Mouse (Mus musculus): ENCODE measurements at regions not wholly inside any gene's neighbourhood (a gene's known extent, or its start where the extent isn't known, plus 50 kb on each side); places are given as distances from the start of the nearest gene placed in this dataset.

DNA sequence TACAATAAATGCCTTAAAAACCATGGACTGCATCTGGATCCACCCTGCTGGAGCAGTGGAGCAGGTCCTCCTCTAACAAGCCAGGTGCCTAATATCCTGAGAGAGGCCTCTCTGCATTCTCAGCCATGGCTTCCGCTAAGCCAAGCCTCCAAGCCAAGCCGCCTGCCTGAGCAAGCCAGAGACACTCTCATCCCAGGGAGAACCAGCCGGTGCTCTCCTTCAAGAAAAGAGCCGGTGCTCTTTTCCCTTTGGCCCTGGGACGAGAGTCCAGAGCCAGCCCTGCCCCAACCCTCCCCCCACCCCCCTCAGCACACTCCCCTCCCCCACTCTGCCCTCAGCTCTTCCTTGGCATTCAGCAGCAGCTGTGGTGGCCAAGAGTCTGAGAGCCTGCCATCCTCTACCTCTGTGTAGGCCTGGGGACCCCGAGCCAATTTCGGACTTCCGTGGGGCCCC, 56.3 kb upstream of the Cep85l start:
- TF ChIP-seq CTCF (IDR thresholded peaks at IDR 0.05): no peak
- in situ Hi-C loops (cut with MboI; ENCODE audit: low pct_unique_long_range_greater_than_20kb): no loop called here
- no peaks in the 10 kb centered on the region for H3K27me3 ChIP-seq
- ChIA-PET POLR2A (no interaction called here), CTCF (interaction anchor here (1.0 kb wide), 2 partner anchors 10 to 39 kb away, joined by 3 read pairs; no protein-coding TSS in a partner anchor)
- no peak for ATAC-seq
- DNase-seq (ENCODE audit: low read depth, low spot score): no peak

DNA sequence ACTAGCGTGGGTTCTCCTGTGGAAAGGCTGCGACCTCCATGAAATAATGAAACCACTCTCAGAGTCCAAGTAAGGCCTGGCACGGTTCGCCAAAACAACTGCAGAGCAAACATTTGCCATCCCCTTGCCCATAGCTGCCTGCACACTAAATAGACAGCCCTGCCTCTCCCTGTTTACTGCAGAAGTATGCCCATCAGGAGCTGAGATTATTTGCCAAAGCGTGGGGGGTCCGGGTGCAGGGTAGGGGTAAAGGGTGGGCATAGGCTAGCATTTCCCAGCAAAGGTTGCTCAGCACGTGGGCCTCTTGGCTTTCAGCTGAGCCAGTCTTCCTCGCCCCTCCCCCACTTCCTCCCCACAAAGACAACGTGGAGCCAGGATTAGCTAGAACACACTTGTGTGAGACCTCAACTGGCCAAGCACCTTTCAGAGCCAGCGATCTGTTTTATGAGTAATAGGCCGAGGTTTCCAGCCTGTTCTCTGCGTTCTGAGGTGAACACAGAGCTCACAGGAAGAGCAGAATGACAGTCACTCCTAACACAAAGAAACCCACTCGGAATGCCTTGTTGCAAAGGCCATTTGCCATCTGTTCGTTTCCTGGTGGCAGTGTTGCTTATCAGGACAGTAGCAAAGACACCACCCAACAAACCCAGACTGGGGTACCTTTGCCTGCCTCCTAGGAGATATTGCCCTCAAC, 55.6 kb upstream of the Cep85l start:
- no peak for TF ChIP-seq CTCF (IDR thresholded peaks at IDR 0.05)
- in situ Hi-C loops (cut with MboI; ENCODE audit: low pct_unique_long_range_greater_than_20kb): no loop called here
- ChIA-PET CTCF (interaction anchor here (1.0 kb wide), 1 partner anchor 11 kb away, joined by 3 read pairs; no protein-coding TSS in a partner anchor), POLR2A (no interaction called here)
- no peak for DNase-seq (ENCODE audit: low read depth, low spot score)
- no peaks in the 10 kb centered on the region for H3K27me3 ChIP-seq
- peak; percentile 31 for ATAC-seq

DNA sequence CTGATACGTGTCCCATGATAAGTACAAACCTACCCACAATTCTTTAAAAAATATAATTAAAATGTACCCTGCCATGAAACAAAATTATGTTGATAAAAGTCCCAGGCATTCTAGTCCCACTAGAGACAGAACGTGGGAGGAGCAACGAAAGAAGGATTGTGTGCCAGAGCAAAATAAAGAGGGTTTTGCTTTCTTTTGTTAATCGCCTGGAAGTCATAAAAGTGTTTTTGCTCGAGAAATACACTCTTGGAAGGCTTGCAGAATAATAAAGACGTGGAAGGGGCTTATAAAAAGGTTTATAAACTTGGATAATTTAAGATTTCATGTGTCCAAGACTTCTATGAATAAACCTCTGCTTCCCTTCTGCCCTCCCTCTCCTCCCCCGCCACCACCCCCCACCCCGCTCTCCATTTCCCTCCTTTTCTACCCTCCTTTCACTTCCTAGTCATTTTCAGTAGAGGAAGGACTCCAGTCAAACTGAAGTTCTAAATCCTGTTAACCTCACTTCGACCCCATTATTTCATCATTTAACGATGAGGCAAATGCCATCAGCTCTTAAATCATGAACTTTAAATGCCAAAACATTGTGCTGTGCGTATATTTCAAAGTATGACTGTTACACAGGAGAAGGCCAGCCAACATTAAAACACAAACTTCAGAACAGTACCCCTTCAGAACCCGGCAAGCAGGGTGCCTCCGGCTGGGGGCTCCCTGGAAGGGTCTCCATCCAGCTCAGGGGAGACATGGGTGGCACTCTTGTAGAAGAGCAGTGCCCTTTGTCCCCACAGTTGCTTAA, 54.8 kb upstream of the Cep85l start:
- no peak for DNase-seq (ENCODE audit: low read depth, low spot score)
- ATAC-seq: no peak
- no peak for TF ChIP-seq CTCF (IDR thresholded peaks at IDR 0.05)
- in situ Hi-C loops (cut with MboI; ENCODE audit: low pct_unique_long_range_greater_than_20kb): no loop called here
- no peaks in the 10 kb centered on the region for H3K27me3 ChIP-seq
- POLR2A ChIA-PET: no interaction called here
- CTCF ChIA-PET: no interaction called here

DNA sequence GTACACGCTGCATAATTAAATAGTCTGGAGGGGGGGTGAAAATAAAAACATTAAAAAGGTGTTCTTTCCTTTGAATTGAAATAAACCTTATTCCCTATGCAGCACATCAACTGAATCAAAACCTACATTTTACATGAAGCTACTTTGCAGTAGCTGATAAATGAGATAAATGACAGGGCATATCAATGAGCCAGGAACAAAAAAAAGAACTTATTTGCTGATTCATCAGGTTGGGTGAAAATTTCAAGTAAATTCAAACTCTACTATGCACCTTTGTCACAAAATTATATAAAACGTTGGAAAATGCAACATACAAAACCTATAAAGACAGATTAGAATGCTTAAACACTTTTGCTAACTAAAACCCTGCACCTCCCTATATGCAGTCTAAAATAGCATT, 53.0 kb upstream of the Cep85l start:
- POLR2A ChIA-PET: no interaction called here
- DNase-seq (ENCODE audit: low read depth, low spot score) (no peak), ATAC-seq (no peak)
- in situ Hi-C loops (cut with MboI; ENCODE audit: low pct_unique_long_range_greater_than_20kb): no loop called here
- no peaks in the 10 kb centered on the region for H3K27me3 ChIP-seq
- TF ChIP-seq CTCF (IDR thresholded peaks at IDR 0.05): no peak
- CTCF ChIA-PET: no interaction called here

DNA sequence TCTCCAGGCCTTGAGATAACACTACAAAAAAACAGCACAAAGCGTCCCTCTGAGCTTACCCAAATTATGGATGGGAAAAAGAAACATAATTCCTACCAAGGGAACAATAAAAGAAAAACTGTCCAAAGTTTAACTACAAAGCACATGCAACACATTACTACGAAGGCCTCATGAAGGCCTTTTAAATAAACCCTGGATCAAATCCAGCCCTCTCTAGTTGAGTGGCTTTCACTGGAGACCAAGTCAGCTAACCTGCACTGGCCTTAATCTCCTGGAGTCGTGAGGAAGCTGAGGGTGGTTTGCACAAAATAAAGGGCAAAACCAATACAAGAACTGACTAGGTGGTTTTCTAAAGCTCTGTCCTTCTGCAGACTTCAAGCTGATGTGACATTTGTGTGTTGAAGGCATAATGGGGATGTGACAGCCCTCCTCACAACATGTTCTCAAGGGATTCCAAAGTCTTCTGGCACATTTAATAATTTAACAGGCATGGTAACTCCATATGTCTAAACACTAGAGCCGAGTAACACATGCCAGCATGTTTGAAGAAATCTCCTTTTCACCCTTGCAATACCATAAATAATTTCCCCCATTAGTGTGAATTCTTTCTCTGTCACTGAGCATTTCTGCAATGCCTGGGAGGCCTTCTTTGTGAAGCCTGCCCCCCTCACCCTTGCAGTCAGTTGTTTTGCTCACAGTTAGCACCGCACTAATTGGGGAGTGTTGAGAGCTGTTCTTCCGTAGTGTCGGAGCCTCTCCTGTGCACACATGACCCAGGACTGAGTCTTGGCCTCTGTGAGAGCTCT, 50.0 kb upstream of the Cep85l start:
- no peak for ATAC-seq
- ChIA-PET POLR2A (interaction anchor here (1.0 to 1.2 kb wide), 2 partner anchors 35 to 38 kb away, joined by 3 read pairs; no protein-coding TSS in a partner anchor), CTCF (interaction anchor here (1.2 to 1.5 kb wide), 2 partner anchors 18 to 80 kb away, joined by 3 to 4 read pairs; no protein-coding TSS in a partner anchor)
- in situ Hi-C loops (cut with MboI; ENCODE audit: low pct_unique_long_range_greater_than_20kb): no loop called here
- no peak for TF ChIP-seq CTCF (IDR thresholded peaks at IDR 0.05)
- no peaks in the 10 kb centered on the region for H3K27me3 ChIP-seq
- no peak for DNase-seq (ENCODE audit: low read depth, low spot score)

Data from Patski (cell line).